Mouse (Mus musculus): ENCODE data around the gene Tnrc6b. TPM values are rescaled to one million over a fixed set of nuclear protein-coding genes. Genes with fewer than 3 reads are reported as not detected.

Gene Tnrc6b
- total RNA-seq, 2 experiments from 2014 or later = 138 to 245 TPM

GRCm38 (mm10) chr15:80774666-80775065 lies 63.6 kb downstream of the Tnrc6b start:
- no peak for ATAC-seq (replicated peaks; ENCODE audit: low FRiP score, poor library complexity, severe bottlenecking)

DNA sequence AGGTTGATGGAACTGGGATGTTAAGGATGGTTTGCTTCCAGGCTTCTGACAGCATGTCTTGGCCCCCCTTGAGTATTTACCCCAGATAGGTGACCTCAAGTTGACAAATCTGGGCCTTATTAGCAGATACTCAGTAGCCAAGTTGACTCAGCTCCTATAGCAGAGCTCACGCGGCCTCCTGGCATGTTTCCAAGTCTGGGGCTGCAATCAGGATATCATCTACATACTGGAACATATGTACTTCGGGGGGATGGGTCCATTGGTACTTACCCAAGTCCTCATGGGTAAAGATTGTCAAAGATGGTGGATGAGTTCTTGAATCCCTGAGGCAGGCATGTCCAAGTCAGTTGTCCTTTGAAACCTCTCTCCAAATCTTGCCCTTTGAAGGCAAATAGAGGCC lies 67.9 kb downstream of the Tnrc6b start:
- no peak for ATAC-seq (replicated peaks; ENCODE audit: low FRiP score, poor library complexity, severe bottlenecking)

GRCm38 (mm10) chr15:80780154-80780751 lies 69.1 kb downstream of the Tnrc6b start:
- ATAC-seq (replicated peaks; ENCODE audit: low FRiP score, poor library complexity, severe bottlenecking) = no peak

- no peak for ATAC-seq (replicated peaks; ENCODE audit: low FRiP score, poor library complexity, severe bottlenecking)
Measured at GRCm38 (mm10) chr15:80781218-80781806, 70.2 kb downstream of the Tnrc6b start.

- peak; percentile 38; the same call in 1 of the 2 replicates for ATAC-seq (replicated peaks; ENCODE audit: low FRiP score, poor library complexity, severe bottlenecking)
Measured at GRCm38 (mm10) chr15:80784553-80784971, 73.4 kb downstream of the Tnrc6b start.

DNA sequence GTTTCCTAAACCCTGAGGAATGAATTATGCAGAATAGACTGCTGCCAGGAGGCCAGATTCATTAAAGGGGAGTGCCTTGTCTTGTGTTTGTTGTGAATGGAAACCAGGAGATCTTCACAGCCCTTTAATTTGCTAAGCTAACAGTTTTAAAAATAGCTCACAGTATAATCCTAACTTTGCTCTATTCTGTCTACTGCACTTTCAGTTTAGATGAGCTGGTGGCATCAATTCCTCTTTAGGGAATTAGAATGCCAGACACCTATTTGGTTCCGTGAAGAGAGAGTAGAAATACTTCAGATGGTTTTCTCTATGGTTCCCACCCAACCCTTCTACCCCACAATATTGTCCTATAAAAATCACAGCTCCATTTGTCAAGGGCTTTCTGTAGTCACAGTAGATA lies 74.6 kb downstream of the Tnrc6b start:
- ATAC-seq (replicated peaks; ENCODE audit: low FRiP score, poor library complexity, severe bottlenecking) = no peak

- ATAC-seq (replicated peaks; ENCODE audit: low FRiP score, poor library complexity, severe bottlenecking) = no peak
Measured at GRCm38 (mm10) chr15:80787746-80788145, 76.6 kb downstream of the Tnrc6b start.

- ATAC-seq (replicated peaks; ENCODE audit: low FRiP score, poor library complexity, severe bottlenecking) = no peak
Measured at GRCm38 (mm10) chr15:80792556-80792955, 81.4 kb downstream of the Tnrc6b start.

DNA sequence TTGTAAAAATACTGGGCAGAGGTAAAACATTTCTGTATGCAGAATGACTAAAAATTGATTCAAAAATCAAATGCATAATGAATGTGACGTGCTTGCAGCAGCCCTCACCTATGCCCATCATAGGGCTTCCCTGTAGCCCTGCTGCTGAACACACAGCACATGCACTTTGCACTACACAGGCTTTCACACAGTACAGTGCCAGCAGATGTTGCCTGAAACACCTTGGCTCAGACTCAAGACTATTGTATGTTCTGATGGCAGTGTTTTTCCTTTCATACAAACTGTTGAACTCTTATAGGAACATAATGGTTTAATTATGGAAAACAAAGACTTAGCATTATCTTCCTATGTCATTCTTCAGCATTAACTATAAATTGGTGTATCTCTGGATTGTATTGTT lies 84.0 kb downstream of the Tnrc6b start:
- ATAC-seq (replicated peaks; ENCODE audit: low FRiP score, poor library complexity, severe bottlenecking) = no peak

- peak; percentile 60 for ATAC-seq (replicated peaks; ENCODE audit: low FRiP score, poor library complexity, severe bottlenecking)
Measured at GRCm38 (mm10) chr15:80797757-80798156, 86.6 kb downstream of the Tnrc6b start.

DNA sequence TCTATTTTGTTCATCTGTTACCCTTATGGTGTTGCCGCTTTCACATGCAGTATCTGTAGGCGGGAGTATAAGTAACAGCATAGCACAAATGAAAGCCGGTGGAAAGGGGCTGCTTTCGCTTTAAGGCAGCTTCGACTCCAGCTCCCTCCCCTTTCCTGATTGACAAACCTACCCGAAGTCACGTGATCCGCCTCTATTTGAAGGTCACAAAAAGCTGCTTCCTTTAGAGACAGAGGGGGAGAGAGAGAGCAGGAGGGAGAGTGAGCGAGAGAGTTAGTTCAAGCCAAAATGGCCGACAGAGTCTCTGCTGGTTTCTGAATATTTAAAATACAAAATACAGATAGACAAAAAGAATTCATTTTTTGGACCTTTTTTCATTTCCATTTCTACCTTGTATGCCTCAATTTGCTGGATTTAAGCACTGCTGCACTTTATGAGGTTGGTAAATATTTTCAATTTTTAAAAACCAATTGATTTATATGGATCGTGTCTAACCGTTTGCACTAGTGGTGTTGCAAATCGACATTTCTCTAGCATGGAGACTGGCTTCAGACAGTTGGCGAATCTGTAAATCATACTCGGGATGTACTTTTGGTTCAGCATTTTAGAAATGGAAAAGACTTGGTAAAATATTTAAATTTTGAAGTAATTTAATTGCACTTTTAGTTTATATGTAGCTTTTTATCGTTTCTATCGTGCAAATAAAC lies 87.4 kb downstream of the Tnrc6b start:
- ATAC-seq (replicated peaks; ENCODE audit: low FRiP score, poor library complexity, severe bottlenecking) = peak; percentile 87

DNA sequence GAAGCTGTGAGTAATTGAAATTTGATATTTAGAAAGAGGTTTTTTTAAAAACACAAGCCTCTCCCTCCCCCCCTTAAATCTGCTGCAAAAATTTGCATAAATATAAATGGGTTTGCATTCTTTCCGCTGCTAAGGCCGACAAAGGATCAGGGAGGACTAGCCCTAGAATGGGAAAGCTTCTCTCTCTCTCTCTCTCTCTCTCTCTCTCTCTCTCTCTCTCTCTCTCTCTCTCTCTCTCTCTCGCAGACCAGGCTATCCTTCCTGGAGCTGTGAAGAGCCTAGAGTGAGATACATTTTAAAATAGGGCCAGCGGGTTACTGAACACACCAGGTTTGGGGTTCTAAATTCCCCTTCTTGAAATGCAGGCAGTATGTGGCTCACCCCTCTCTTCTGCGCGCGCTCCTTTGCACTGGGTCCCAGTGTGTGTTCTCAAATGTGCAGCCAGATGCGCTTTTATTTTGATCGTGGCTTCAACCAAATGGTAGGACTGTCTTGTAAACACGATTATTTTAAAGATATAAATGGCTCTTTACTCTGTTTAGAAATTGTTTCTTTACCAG lies 88.0 kb downstream of the Tnrc6b start:
- 0 out of 2 replicates have a peak, but pooled peaks have one; percentile 45 for ATAC-seq (replicated peaks; ENCODE audit: low FRiP score, poor library complexity, severe bottlenecking)

GRCm38 (mm10) chr15:80799634-80800137 lies 88.6 kb downstream of the Tnrc6b start:
- 0 out of 2 replicates have a peak, but pooled peaks have one; percentile 40 for ATAC-seq (replicated peaks; ENCODE audit: low FRiP score, poor library complexity, severe bottlenecking)

DNA sequence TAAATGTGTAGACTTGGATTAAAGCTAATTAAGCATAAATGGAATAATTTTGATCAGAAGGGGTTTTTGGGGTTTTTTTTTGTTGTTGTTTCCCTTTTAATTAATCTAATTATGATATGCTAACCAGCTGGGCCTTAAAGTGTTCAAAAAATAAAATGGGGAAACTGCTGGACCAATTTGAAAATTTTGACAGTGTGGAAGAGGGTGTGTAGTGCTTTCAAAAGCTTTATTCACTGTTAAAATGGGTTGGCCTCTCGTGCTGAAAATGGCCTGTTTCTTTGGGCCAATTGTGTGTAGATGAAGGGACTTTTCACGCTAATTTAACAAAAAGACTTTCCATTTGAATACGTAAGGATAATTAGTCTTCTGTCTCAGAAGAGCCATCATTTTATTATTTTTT lies 89.1 kb downstream of the Tnrc6b start:
- no peak for ATAC-seq (replicated peaks; ENCODE audit: low FRiP score, poor library complexity, severe bottlenecking)

- no peak for ATAC-seq (replicated peaks; ENCODE audit: low FRiP score, poor library complexity, severe bottlenecking)
Measured at GRCm38 (mm10) chr15:80800765-80801164, 89.7 kb downstream of the Tnrc6b start.

DNA sequence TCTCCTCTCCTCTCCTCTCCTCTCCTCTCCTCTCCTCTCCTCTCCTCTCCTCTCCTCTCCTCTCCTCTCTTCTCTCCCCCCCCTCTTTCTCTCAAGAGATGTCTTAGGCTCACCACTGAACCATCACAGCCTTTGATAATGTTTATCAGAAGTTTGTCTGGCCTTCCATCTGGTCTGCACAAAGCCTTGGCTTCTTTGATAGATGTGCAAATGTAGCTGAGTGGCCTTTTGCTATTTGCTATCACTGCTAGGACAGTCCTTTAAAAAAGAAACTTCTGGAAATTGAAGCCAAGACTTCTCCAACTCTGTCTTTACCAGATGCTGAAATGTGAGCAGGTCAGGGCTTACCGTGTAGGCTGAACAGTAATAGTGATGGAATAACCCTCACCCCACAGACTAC lies 90.5 kb downstream of the Tnrc6b start:
- ATAC-seq (replicated peaks; ENCODE audit: low FRiP score, poor library complexity, severe bottlenecking) = no peak

DNA sequence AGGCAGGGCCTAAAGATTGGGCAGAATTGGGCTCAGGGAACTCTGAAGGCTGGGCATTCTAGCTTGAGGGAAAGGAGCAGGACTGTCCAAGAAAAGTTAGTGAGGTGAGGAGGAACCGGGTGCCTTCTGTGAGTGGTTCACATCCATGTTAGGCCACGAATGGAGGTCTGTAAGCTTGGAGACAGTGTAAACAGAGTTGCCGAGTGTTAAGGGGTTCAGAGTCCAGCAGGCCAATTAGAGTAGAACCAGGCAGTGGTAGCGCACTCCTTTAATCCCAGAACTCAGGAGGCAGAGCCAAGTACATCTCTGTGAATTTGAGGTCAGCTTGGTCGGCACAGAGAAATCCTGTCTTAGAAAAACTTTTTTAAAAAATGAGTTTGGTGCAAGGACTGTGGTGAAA lies 96.0 kb downstream of the Tnrc6b start:
- ATAC-seq (replicated peaks; ENCODE audit: low FRiP score, poor library complexity, severe bottlenecking) = no peak

DNA sequence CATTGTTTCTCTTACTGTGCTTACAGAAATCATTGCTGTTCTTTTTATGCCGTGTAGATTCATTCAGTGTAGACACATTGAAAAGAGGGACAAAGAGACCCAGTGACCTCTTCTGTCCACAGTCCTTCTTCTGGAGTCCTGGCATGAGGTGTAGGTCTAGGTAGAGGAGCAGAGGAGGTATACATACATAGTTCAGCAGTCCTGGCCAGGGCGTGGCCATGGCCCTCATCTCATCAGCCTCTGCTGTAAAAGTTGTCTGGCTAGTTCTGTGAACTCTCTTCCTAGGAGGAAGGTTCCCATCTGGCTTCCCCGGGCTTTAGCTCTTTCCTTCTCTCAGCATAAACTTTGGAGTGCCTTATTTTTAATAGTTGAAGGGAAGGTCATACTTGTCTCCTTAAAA lies 99.1 kb downstream of the Tnrc6b start:
- ATAC-seq (replicated peaks; ENCODE audit: low FRiP score, poor library complexity, severe bottlenecking) = 0 out of 2 replicates have a peak, but pooled peaks have one; percentile 32

- no peak for ATAC-seq (replicated peaks; ENCODE audit: low FRiP score, poor library complexity, severe bottlenecking)
Measured at GRCm38 (mm10) chr15:80812840-80813239, 101.7 kb downstream of the Tnrc6b start.

- ATAC-seq (replicated peaks; ENCODE audit: low FRiP score, poor library complexity, severe bottlenecking) = no peak
Measured at GRCm38 (mm10) chr15:80814792-80815191, 103.7 kb downstream of the Tnrc6b start.

GRCm38 (mm10) chr15:80822276-80822675 lies 111.2 kb downstream of the Tnrc6b start:
- ATAC-seq (replicated peaks; ENCODE audit: low FRiP score, poor library complexity, severe bottlenecking) = no peak
